In the genomic region with DNA sequence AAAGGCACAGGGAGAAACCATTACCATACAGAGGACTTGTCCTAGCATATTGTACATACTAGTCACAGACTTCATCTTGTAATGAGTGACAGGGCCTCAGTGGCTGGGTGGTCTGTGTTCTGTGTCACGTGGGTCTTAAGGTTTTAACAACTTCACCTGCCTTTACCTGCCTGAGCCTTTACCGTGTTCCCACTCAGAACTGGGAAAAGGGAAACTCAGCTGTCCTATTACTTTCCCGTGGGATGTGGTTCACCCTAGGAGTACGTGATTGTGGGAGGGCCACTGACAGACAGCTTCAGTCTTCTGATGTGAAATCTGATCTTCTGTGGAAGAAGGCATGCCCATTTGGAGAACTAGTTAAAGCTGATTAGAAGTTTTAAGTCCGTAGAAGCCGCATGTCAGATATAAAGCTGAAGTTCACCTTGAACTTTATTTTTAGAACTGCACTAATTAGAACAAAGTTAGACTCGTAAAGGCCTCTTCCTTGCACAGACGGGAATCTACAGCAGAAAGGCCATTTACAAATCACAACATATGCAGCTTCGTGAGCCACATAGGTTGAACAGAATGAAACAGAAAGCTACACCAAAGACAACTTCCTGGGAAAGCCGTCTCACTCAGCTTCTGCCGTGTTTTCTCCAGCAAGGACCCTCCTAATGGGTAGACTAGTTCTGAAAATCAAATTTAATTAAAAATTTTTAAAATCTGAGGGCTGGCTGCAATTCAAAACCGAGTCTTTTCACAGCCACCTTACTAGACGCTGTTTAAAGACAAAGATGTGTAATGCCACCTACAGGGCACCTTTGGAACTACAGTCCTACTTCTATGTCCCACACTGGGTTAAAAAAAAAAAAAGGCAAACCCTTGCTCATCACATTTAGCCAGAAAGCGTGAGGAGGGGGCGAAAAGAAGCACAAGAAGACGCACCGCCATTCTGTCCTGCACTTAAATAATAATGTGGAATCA, we compare ENCODE assay signal across 8 mouse cellular contexts. TPM values are rescaled to one million over a fixed set of nuclear protein-coding genes. Genes with fewer than 3 reads are reported as not detected.
A peak's percentile ranks its signal among the peaks of the same experiment; 100 is the strongest.
DNase-seq lines count a peak whose midpoint lies in the region; ATAC-seq and TF ChIP-seq lines count a peak whose summit lies in the region.

No protein-coding gene starts in this region.

- H3K4me2 ChIP-seq in CH12.LX (ENCODE audit: insufficient read depth, low read depth, poor library complexity, severe bottlenecking), result peak overlapping the region; percentile 23; the same call in 1 of the 2 replicates
- H3K4me2 ChIP-seq in heart, embryonic 12.5 days, result peak overlapping the region; percentile 60
- peak overlapping the region; percentile 62 for H3K4me2 ChIP-seq in kidney, embryonic 15.5 days
- peak overlapping the region; percentile 54 for H3K4me2 ChIP-seq in stomach, embryonic 15.5 days

- H3K36me3 ChIP-seq in CH12.LX (replicated peaks in 1 of 2; ENCODE audit: control insufficient read depth in 1 of 2, insufficient read depth in 1 of 2, low read length in 1 of 2), result peaks cover 25 to 42% of the 10 kb centered on the region in 2 experiments
- peaks cover 31% of the 10 kb centered on the region for H3K36me3 ChIP-seq in heart, embryonic 12.5 days
- H3K36me3 ChIP-seq in kidney, embryonic 15.5 days, result peaks cover 33% of the 10 kb centered on the region
- H3K36me3 ChIP-seq in stomach, embryonic 15.5 days, result peaks cover 25% of the 10 kb centered on the region

- 0 out of 2 replicates have a peak overlapping the region, but pooled peaks have one; percentile 19 for H3K27ac ChIP-seq in CH12.LX (ENCODE audit: insufficient read depth, low read depth)
- no peak overlapping the region; the same call in 1 of the 2 replicates for H3K27ac ChIP-seq in heart, embryonic 12.5 days (ENCODE audit: poor library complexity, severe bottlenecking)
- H3K27ac ChIP-seq in kidney, embryonic 15.5 days, result peak overlapping the region; percentile 32; the same call in 1 of the 2 replicates
- peak overlapping the region; percentile 60 for H3K27ac ChIP-seq in stomach, embryonic 15.5 days

- dilution Hi-C loops in CH12.LX (cut with MboI; ENCODE audit: extremely low pct_ligation_motif_present, extremely low pct_unique_long_range_greater_than_20kb, low sequenced_read_pairs), result no loop called here

- peak; percentile 88 for TF ChIP-seq RAD21 in CH12.LX (IDR thresholded peaks at IDR 0.05; ENCODE audit: low read depth, low read length)

- WGBS in heart, embryonic 12.5 days, result 23% methylated on average over 17 of the region's 17 CpGs
- WGBS in kidney, embryonic 15.5 days, result 15% methylated on average over 17 of the region's 17 CpGs
- 25% methylated on average over 17 of the region's 17 CpGs for WGBS in stomach, embryonic 15.5 days

- H3K9ac ChIP-seq in CH12.LX (ENCODE audit: insufficient read depth, low read depth), result peak overlapping the region; percentile 40
- peak overlapping the region; percentile 54; the same call in 1 of the 2 replicates for H3K9ac ChIP-seq in heart, embryonic 12.5 days
- H3K9ac ChIP-seq in kidney, embryonic 15.5 days, result 0 out of 2 replicates have a peak overlapping the region, but pooled peaks have one; percentile 26
- no peak overlapping the region for H3K9ac ChIP-seq in stomach, embryonic 15.5 days

- no peak for TF ChIP-seq EP300 in CH12.LX (IDR thresholded peaks at IDR 0.05; ENCODE audit: low read length)

- no peaks in the 10 kb centered on the region for H3K27me3 ChIP-seq in CH12.LX (replicated peaks)
- no peaks in the 10 kb centered on the region for H3K27me3 ChIP-seq in heart, embryonic 12.5 days (replicated peaks)
- H3K27me3 ChIP-seq in kidney, embryonic 15.5 days, result no peaks in the 10 kb centered on the region
- no peaks in the 10 kb centered on the region for H3K27me3 ChIP-seq in stomach, embryonic 15.5 days (replicated peaks)

- no peak overlapping the region for H3K4me3 ChIP-seq in CH12.LX (replicated peaks in 1 of 3; ENCODE audit: low read depth in 2 of 3, low read length in 2 of 3, poor library complexity in 1 of 3)
- peak overlapping the region; percentile 33 for H3K4me3 ChIP-seq in heart, embryonic 12.5 days
- H3K4me3 ChIP-seq in kidney, embryonic 15.5 days (replicated peaks), result peak overlapping the region; percentile 38
- peak overlapping the region; percentile 36 for H3K4me3 ChIP-seq in stomach, embryonic 15.5 days (replicated peaks)

- TF ChIP-seq POLR2A in CH12.LX (IDR thresholded peaks at IDR 0.05; ENCODE audit: low read depth, low read length), result no peak

- DNase-seq in CH12.LX (ENCODE audit: extremely low read depth), result peak; percentile 85
- DNase-seq in brain, adult 2 months (ENCODE audit: low read depth, low spot score), result peak; percentile 93
- DNase-seq in liver, result peak; percentile 71
- DNase-seq in monocyte, adult 2 months (ENCODE audit: low read depth in 1 of 2, low spot score in 2 of 2), result peak; percentile 17 to 56

- peaks cover 4% of the 10 kb centered on the region for H3K9me3 ChIP-seq in CH12.LX (replicated peaks; ENCODE audit: low read length)
- no peaks in the 10 kb centered on the region for H3K9me3 ChIP-seq in heart, embryonic 12.5 days (replicated peaks)
- H3K9me3 ChIP-seq in kidney, embryonic 15.5 days (replicated peaks), result no peaks in the 10 kb centered on the region
- no peaks in the 10 kb centered on the region for H3K9me3 ChIP-seq in stomach, embryonic 15.5 days

- H3K4me1 ChIP-seq in CH12.LX (ENCODE audit: control insufficient read depth in 1 of 2, insufficient read depth in 2 of 2), result peaks cover 0 to 16% of the 10 kb centered on the region in 2 experiments; a peak in 2 of 4 replicates
- H3K4me1 ChIP-seq in heart, embryonic 12.5 days (replicated peaks), result no peaks in the 10 kb centered on the region
- peaks cover 12% of the 10 kb centered on the region; the same call in 1 of the 2 replicates for H3K4me1 ChIP-seq in kidney, embryonic 15.5 days
- 0 out of 2 replicates have a peak, but pooled peaks cover 3% of the 10 kb centered on the region for H3K4me1 ChIP-seq in stomach, embryonic 15.5 days

- no peaks in the 10 kb centered on the region for H3K79me2 ChIP-seq in CH12.LX (replicated peaks; ENCODE audit: control insufficient read depth, extremely low read depth, insufficient read depth, poor library complexity, severe bottlenecking)

- TF ChIP-seq CTCF in CH12.LX (conservative IDR thresholded peaks at IDR 0.05 in 1 of 2, IDR thresholded peaks at IDR 0.05 in 1 of 2; ENCODE audit: low read depth in 2 of 2, low read length in 2 of 2), result peak; percentile 76 to 86

- in situ Hi-C loops in CH12.LX (cut with MboI; ENCODE audit: low pct_ligation_motif_present, low pct_unique_long_range_greater_than_20kb, low sequenced_read_pairs), result loop anchor here (10.0 kb wide), 1 partner anchor 219 kb away; a partner anchor contains a TSS

- ATAC-seq in erythroblast, adult 5-6 weeks (replicated peaks; ENCODE audit: low FRiP score, poor library complexity, severe bottlenecking), result peak; percentile 80
- ATAC-seq in heart, embryonic 12.5 days (ENCODE audit: insufficient number of reproducible peaks, low FRiP score), result no peak
- peak; percentile 57; the same call in 1 of the 2 replicates for ATAC-seq in kidney, embryonic 15.5 days (replicated peaks; ENCODE audit: low FRiP score)
- ATAC-seq in stomach, embryonic 15.5 days (ENCODE audit: insufficient read depth, low FRiP score, low read depth), result no peak

TF ChIP-seq in CH12.LX, 34 proteins besides CTCF, POLR2A, EP300 and RAD21:
- TF ChIP-seq ELF1 (IDR thresholded peaks at IDR 0.05; ENCODE audit: low read depth, low read length) (peak; percentile 22; the same call in 1 of the 2 replicates), RCOR1 (conservative IDR thresholded peaks at IDR 0.05; ENCODE audit: low read depth, low read length) (no peak), HCFC1 (IDR thresholded peaks at IDR 0.05; ENCODE audit: low read depth, low read length) (no peak), MYC (IDR thresholded peaks at IDR 0.05; ENCODE audit: low read depth, low read length) (no peak), SMC3 (IDR thresholded peaks at IDR 0.05; ENCODE audit: low read depth, low read length) (peak; percentile 88), ZNF384 (IDR thresholded peaks at IDR 0.05; ENCODE audit: low read depth, low read length) (peak; percentile 98), ZC3H11A (IDR thresholded peaks at IDR 0.05; ENCODE audit: low read depth, low read length) (peak; percentile 83), MEF2A (IDR thresholded peaks at IDR 0.05; ENCODE audit: borderline replicate concordance, low read depth, low read length) (no peak), ETS1 (conservative IDR thresholded peaks at IDR 0.05; ENCODE audit: low read depth, low read length) (no peak), ZMIZ1 (IDR thresholded peaks at IDR 0.05; ENCODE audit: low read depth, low read length) (no peak), POLR2AphosphoS2 (IDR thresholded peaks at IDR 0.05; ENCODE audit: low read depth, low read length) (no peak), CHD2 (IDR thresholded peaks at IDR 0.05; ENCODE audit: low read length) (no peak)

RNA-seq across cellular contexts. Expression of a gene that starts 8.6 kb away (rescaled TPM):
- 14.4 and 14.9 TPM in 2 replicates for total RNA-seq in CH12.LX (2012; rRNA removed)
- total RNA-seq in CH12.LX (2014; rRNA removed), result 23.5 and 24.8 TPM in 2 replicates
- polyA plus RNA-seq in CH12.LX (2012; ENCODE audit: insufficient read length, low read depth), result 31.5 and 38.9 TPM in 2 replicates
- 2.3 and 16.3 TPM in 2 replicates for total RNA-seq in erythroblast, adult 5-6 weeks (2015; ENCODE audit: low replicate concordance)
- total RNA-seq in erythroblast, adult 5-6 weeks (2017; ENCODE audit: low replicate concordance), result 0.42 and 0.51 TPM in 2 replicates
- 19.2 and 21.4 TPM in 2 replicates for polyA plus RNA-seq in heart, embryonic 12.5 days (2016; fragmentation: Nextera tagmentation; extraction: Ambion mirVana)
- 24.9 and 25.2 TPM in 2 replicates for polyA plus RNA-seq in kidney, embryonic 15.5 days (2015; fragmentation: Nextera tagmentation; extraction: Ambion mirVana)
- 27.5 and 29.7 TPM in 2 replicates for polyA plus RNA-seq in stomach, embryonic 15.5 days (2015; fragmentation: Nextera tagmentation; extraction: Ambion mirVana)

Comparison
In these comparisons a context has a peak if more than half of its experiments do, and no peak if none do; other contexts are left out.
1. DNase-seq: peak in every context shown above with its lines; median percentile 93 in brain, adult 2 months; 85 in CH12.LX; 71 in liver; 36 in monocyte, adult 2 months.
2. H3K4me3 ChIP-seq: peak in heart, embryonic 12.5 days (single experiment), kidney, embryonic 15.5 days (single experiment) and stomach, embryonic 15.5 days (single experiment); none in CH12.LX (0 of 3).
3. ATAC-seq: peak in erythroblast, adult 5-6 weeks (single experiment) and kidney, embryonic 15.5 days (single experiment); none in heart, embryonic 12.5 days (single experiment) and stomach, embryonic 15.5 days (single experiment).
4. Peak in every context shown above with its lines, with median percentiles within 50 percentile points of each other: H3K4me2 ChIP-seq.